Mouse (Mus musculus): ENCODE measurements at regions not wholly inside any gene's neighbourhood (a gene's known extent, or its start where the extent isn't known, plus 50 kb on each side); places are given as distances from the start of the nearest gene placed in this dataset.

GRCm38 (mm10) chr13:99121096-99121495, 63.5 kb upstream of the Zfp366 start:
- TF ChIP-seq CTCF (IDR thresholded peaks at IDR 0.05; ENCODE audit: low read depth) (no peak), EP300 (IDR thresholded peaks at IDR 0.05; ENCODE audit: low read depth) (no peak)
